ENCODE assay signal across 7 mouse cellular contexts in genomic region chr1:52118860-52119591, GRCm38 (mm10). TPM values are rescaled to one million over a fixed set of nuclear protein-coding genes. Genes with fewer than 3 reads are reported as not detected.
A peak's percentile ranks its signal among the peaks of the same experiment; 100 is the strongest.
DNase-seq lines count a peak whose midpoint lies in the region; ATAC-seq lines count a peak whose summit lies in the region.

Gene Stat1, plus strand, starts transcription at chr1:52119440.

- intact Hi-C loops in gastrocnemius, postnatal 36 days (cut with DNase I): loop anchor here (5.0 kb wide), 1 partner anchor 113 kb away; the partner anchor contains the start of gene Gls
- intact Hi-C loops in left cerebral cortex, postnatal 25 days (cut with DNase I): loop anchor here (10.0 kb wide), 1 partner anchor 644 kb away; the partner anchor contains the start of gene Nabp1

- 3% methylated on average over 37 of the region's 37 CpGs for WGBS in intestine, embryonic 15.5 days
- WGBS in midbrain, embryonic 10.5 days: 4% methylated on average over 37 of the region's 37 CpGs

- ATAC-seq in intestine, embryonic 15.5 days: peak; percentile 97

- H3K9me3 ChIP-seq in intestine, embryonic 15.5 days: no peaks in the 10 kb centered on the region
- H3K9me3 ChIP-seq in midbrain, embryonic 10.5 days (replicated peaks): no peaks in the 10 kb centered on the region

- no peaks in the 10 kb centered on the region for H3K27me3 ChIP-seq in intestine, embryonic 15.5 days (replicated peaks)
- peaks cover 18% of the 10 kb centered on the region for H3K27me3 ChIP-seq in midbrain, embryonic 10.5 days (ENCODE audit: low read depth, poor library complexity, severe bottlenecking)

- H3K27ac ChIP-seq in intestine, embryonic 15.5 days: peak within 1 kb of the TSS; percentile 75
- H3K27ac ChIP-seq in midbrain, embryonic 10.5 days (replicated peaks): peak within 1 kb of the TSS; percentile 84

- H3K9ac ChIP-seq in intestine, embryonic 15.5 days: peak within 1 kb of the TSS; percentile 66

- H3K4me1 ChIP-seq in intestine, embryonic 15.5 days (replicated peaks): no peaks in the 10 kb centered on the region
- H3K4me1 ChIP-seq in midbrain, embryonic 10.5 days: peaks cover 13% of the 10 kb centered on the region

- peak; percentile 74 to 77 for DNase-seq in adrenal gland, adult 18-20 months (ENCODE audit: low spot score in 2 of 2)
- peak; percentile 92 for DNase-seq in embryo, embryonic 11 days
- DNase-seq in gastrocnemius, postnatal 36 days: peak; percentile 79 to 81
- DNase-seq in left cerebral cortex, postnatal 25 days (ENCODE audit: low spot score in 2 of 2): peak; percentile 76 to 85
- peak; percentile 95 for DNase-seq in midbrain, embryonic 10.5 days (ENCODE audit: low spot score)
- peak; percentile 88 for DNase-seq in right cerebral cortex, postnatal 4 days

- peak within 1 kb of the TSS; percentile 83 for H3K4me2 ChIP-seq in intestine, embryonic 15.5 days (replicated peaks)

- H3K4me3 ChIP-seq in intestine, embryonic 15.5 days (replicated peaks): peak within 1 kb of the TSS; percentile 91
- peak within 1 kb of the TSS; percentile 90 for H3K4me3 ChIP-seq in midbrain, embryonic 10.5 days

- H3K36me3 ChIP-seq in intestine, embryonic 15.5 days: 0 out of 2 replicates have a peak, but pooled peaks cover 2% of the 10 kb centered on the region
- no peaks in the 10 kb centered on the region for H3K36me3 ChIP-seq in midbrain, embryonic 10.5 days

RNA-seq across cellular contexts. Expression of gene Stat1, which starts in this region (rescaled TPM):
- total RNA-seq in adrenal gland, adult 18-20 months (2021): 100 to 1,000 TPM in 1 of 2 experiments, 10 to 100 TPM in 1; 93.0 to 102 TPM
- total RNA-seq in gastrocnemius, postnatal 36 days (2021): 10 to 100 TPM in 1 of 2 experiments, 1 to 10 TPM in 1; 9.6 to 11.3 TPM
- 28.3 and 29.2 TPM in 2 replicates for polyA plus RNA-seq in intestine, embryonic 15.5 days (2015; fragmentation: Nextera tagmentation; extraction: Ambion mirVana)
- total RNA-seq in left cerebral cortex, postnatal 25 days (2021): 10 to 100 TPM; 16.2 to 17.4 TPM
- polyA plus RNA-seq in midbrain, embryonic 10.5 days (2016; fragmentation: Nextera tagmentation; extraction: Ambion mirVana): 11.2 and 14.6 TPM in 2 replicates

Comparison
In these comparisons a context has a peak if more than half of its experiments do, and no peak if none do; other contexts are left out.
1. Peak in every context shown above with its lines: DNase-seq, ATAC-seq, H3K4me3 ChIP-seq and H3K27ac ChIP-seq.
2. RNA of gene Stat1 (total RNA-seq): 93.0 to 102 TPM in adrenal gland, adult 18-20 months; 16.2 to 17.4 TPM in left cerebral cortex, postnatal 25 days and 9.6 to 11.3 TPM in gastrocnemius, postnatal 36 days; every median in the first group is over 4 times any median in the second.